Mouse (Mus musculus) right cerebral cortex, postnatal 14 days (tissue): ENCODE results near the gene Kctd15.

Experiments used
- DNase-seq: peaks from one replicate; pipeline ENCODE4 v3.0.0; 2022

The Kctd15 gene

GRCm38 (mm10) chr7:34656632-34657031 lies at the start of gene Kctd15:
Kctd15 (minus strand) TSS chr7:34656732.
- no peak for DNase-seq

DNA sequence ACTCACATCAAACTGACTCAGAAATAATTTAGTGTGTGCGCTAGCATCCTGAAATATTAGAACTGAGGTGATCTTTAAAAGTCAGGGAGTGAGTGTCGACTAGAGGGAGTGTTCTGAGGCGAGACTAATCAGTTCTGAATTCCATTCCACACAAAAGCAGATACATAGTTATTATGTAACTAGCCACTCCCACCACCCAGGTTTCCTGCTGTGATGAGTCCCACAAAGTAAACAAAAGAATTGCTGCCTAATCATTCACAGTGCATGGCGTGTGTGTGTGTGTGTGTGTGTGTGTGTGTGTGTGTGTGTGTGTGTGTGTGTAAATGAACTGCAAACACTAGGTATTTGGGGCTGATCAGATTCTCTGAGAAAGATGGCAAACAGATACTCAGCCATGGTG lies 47.9 kb upstream of the Kctd15 start:
- no peak for DNase-seq

- no peak for DNase-seq
Observed at GRCm38 (mm10) chr7:34703437-34703836, 46.9 kb upstream of the Kctd15 start.

DNA sequence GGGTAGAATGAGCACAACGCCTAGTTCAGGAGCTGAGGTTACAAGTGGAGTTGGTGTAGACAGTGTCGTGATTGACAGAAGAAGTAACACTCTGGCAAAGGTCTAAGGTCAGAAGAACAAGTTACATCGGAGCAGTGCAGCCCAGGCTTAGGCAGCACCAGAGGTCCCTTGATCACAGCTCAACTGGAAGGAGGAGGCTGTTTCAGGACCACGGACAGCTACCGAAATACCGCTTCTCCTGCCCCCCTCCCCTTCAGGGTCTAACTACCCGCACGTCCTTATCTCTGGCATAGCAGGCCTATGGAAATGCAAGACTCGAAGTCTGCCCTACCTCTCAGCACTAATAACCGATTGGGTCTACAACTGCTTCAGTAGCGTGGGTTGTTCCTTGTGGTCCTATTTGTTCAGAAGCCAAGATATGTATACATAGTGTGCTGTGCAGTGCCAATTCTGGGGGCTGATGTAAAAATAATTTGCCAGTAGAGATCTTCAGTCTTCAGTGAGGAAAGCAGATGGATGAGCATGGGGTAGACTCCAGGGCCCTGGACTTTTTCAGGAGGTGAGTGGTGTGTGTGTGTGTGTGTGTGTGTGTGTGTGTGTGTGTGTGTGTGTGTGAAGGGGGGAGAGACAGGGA lies 46.3 kb upstream of the Kctd15 start:
- DNase-seq: no peak

GRCm38 (mm10) chr7:34699888-34700287 lies 43.4 kb upstream of the Kctd15 start:
- no peak for DNase-seq

GRCm38 (mm10) chr7:34698221-34698620 lies 41.7 kb upstream of the Kctd15 start:
- no peak for DNase-seq

GRCm38 (mm10) chr7:34696086-34696485 lies 39.6 kb upstream of the Kctd15 start:
- DNase-seq: no peak

DNA sequence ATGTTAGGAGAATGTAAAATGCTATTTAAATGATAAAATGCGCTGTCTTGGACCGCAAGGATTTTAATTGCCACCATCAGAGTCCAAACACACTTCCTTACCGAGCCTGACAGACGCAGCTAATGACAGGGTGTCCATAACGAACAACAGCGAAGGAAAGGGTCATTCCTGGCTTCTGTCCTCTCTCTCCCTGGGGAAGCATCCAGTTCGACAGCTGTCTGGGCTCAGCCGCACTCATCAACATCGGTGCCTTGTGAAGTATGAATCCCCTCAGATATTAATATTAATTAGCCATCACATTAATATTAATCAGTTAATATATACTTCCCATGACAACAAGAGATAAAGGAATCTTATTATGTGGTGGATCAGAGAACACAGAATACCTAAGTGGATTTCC lies 38.4 kb upstream of the Kctd15 start:
- no peak for DNase-seq

- DNase-seq: no peak
Observed at GRCm38 (mm10) chr7:34693916-34694315, 37.4 kb upstream of the Kctd15 start.

GRCm38 (mm10) chr7:34693072-34693471 lies 36.5 kb upstream of the Kctd15 start:
- no peak for DNase-seq

GRCm38 (mm10) chr7:34690111-34690510 lies 33.6 kb upstream of the Kctd15 start:
- no peak for DNase-seq

GRCm38 (mm10) chr7:34689028-34689427 lies 32.5 kb upstream of the Kctd15 start:
- DNase-seq: no peak

DNA sequence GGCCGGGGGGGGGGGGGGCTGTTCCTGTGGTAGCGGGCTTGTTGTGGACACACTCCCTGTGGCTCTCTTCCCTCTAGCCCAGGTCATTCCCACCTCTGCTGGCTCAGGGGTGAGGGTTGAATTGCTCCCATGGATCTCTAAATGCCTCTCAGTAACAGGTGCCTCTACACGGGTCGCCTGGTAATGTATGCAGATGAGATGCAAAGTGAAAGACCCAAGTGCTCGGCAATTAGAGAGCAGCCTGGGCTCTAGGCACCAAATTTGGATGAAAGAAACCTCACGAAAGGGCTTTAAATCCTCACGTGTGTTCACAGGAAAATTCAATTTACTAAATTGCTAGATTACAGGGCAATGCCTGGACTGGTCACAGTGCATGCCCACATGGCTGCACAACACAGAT lies 29.3 kb upstream of the Kctd15 start:
- DNase-seq: no peak

DNA sequence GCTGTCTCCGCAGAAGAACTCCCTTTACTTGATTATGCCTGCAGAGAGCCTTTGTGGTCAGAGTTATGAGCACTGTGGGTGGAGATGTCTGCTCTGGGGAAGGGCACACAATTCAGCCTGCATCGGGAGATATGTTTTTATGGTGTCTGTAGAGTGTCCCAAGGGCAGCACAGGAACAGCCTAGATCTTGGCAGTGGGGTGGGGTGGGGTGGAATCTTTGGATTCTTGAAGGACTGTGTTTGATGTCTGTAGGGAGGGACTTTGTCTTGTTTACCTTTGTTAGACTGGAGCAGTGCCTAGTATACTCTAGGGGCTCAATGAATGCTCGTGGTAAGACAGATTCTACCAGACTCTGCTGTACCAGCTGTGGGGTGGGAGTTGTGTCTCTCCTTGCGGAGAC lies 28.6 kb upstream of the Kctd15 start:
- DNase-seq: no peak

DNA sequence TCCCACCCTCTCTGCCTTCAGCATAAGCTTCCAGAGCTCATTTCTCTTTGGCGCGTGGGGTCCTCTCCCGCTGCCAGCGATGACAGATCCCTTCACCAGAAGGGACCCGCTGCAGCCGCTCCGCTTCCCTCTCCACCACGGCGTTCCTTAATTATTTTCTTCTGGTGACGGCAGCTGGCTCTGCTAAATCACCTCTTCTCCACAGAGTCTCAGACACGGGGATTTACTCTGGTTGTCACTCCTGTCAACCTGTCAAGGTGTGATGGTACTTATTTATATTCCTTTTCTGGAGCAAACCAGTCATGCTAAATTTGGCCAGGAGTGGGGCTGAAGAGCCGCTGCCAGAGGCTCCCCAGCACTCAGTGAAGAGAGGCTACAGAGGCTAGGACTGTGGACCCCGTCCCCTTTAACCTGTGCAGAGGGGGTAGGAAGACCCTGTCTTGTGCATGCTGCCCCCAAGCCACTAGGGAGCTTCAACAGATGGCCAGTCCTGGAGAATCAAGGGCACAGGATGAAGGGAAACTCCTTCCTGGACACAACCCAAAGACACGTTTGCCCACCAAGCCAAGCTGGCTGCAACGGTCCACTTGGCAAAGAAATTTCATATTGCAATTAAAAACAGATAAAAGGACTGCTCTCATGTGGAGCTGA lies 24.4 kb upstream of the Kctd15 start:
- DNase-seq: no peak

GRCm38 (mm10) chr7:34679886-34680285 lies 23.4 kb upstream of the Kctd15 start:
- no peak for DNase-seq

- peak; percentile 77 for DNase-seq
Observed at GRCm38 (mm10) chr7:34675831-34676514, 19.4 kb upstream of the Kctd15 start.

GRCm38 (mm10) chr7:34675120-34675790 lies 18.7 kb upstream of the Kctd15 start:
- DNase-seq: no peak

GRCm38 (mm10) chr7:34672916-34673315 lies 16.4 kb upstream of the Kctd15 start:
- no peak for DNase-seq

GRCm38 (mm10) chr7:34671911-34672310 lies 15.4 kb upstream of the Kctd15 start:
- peak; percentile 92 for DNase-seq

DNA sequence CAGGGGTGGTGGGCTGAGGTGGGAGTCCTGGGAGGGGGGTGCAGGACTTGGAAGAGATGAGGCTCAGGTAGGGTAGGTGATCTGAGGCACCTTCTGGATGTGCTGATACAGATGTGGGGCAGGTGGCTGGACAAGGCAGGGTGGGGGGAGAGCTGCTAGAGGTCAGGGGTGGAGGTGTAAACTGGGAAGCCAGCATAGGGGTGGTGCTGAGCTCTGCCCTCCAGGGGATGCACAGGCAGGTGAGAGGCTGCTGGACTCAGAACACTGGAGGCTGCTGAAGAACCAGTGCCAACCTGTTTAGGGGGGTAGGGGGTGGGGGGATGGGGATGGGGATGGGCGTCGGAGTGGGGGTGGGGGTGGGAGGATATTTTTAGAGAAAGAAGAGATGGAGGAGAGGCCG lies 14.2 kb upstream of the Kctd15 start:
- DNase-seq: no peak

DNA sequence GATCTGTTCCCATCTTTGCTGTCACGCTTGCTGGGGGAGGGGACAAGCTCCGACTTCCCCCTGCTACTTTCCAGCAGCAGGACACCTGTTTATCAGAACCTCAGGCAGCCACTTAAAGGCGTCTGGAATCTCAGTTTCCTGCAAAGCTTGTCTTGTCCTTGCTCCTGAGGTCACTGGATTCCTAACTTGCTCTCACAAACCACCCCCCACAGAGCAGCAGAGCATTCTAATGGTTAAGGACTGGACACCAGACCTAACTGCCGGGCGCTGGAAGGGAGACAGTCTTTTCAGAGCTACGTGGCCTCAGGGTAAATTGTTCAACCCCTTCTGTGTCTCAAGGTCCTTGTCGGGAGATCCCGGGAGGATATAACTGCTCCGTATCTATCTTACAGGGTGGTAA lies 12.8 kb upstream of the Kctd15 start:
- no peak for DNase-seq

- no peak for DNase-seq
Observed at GRCm38 (mm10) chr7:34667874-34668273, 11.3 kb upstream of the Kctd15 start.

GRCm38 (mm10) chr7:34663145-34663544 lies 6.6 kb upstream of the Kctd15 start:
- DNase-seq: no peak
